Mouse (Mus musculus): ENCODE measurements at regions not wholly inside any gene's neighbourhood (a gene's known extent, or its start where the extent isn't known, plus 50 kb on each side); places are given as distances from the start of the nearest gene placed in this dataset.
A peak's percentile ranks its signal among the peaks of the same experiment; 100 is the strongest.

GRCm38 (mm10) chr11:38747549-38747948 lies 1511.8 kb upstream of the Tenm2 start:
- peak; percentile 6 for DNase-seq
- Histone ChIP-seq H3K4me1 (ENCODE audit: control insufficient read depth, insufficient read depth, low read length) (no peaks in the 10 kb centered on the region), H3K4me3 (replicated peaks; ENCODE audit: extremely low read depth, low read depth, low read length) (no peak overlapping the region)
- TF ChIP-seq POLR2A (IDR thresholded peaks at IDR 0.05; ENCODE audit: borderline replicate concordance, extremely low read depth, low read depth, low read length), result no peak
- no peak for TF ChIP-seq CTCF (IDR thresholded peaks at IDR 0.05; ENCODE audit: insufficient read depth, low read length)
- WGBS, result 37% methylated on average over 3 of the region's 3 CpGs

GRCm38 (mm10) chr11:38729101-38729500 lies 1493.3 kb upstream of the Tenm2 start:
- no peak for DNase-seq
- H3K4me3 ChIP-seq (replicated peaks; ENCODE audit: extremely low read depth, low read depth, low read length), result no peak overlapping the region
- WGBS, result 39% methylated on average over 2 of the region's 2 CpGs
- TF ChIP-seq POLR2A (IDR thresholded peaks at IDR 0.05; ENCODE audit: borderline replicate concordance, extremely low read depth, low read depth, low read length) (no peak), CTCF (IDR thresholded peaks at IDR 0.05; ENCODE audit: insufficient read depth, low read length) (no peak)
- no peaks in the 10 kb centered on the region for H3K4me1 ChIP-seq (ENCODE audit: control insufficient read depth, insufficient read depth, low read length)

DNA sequence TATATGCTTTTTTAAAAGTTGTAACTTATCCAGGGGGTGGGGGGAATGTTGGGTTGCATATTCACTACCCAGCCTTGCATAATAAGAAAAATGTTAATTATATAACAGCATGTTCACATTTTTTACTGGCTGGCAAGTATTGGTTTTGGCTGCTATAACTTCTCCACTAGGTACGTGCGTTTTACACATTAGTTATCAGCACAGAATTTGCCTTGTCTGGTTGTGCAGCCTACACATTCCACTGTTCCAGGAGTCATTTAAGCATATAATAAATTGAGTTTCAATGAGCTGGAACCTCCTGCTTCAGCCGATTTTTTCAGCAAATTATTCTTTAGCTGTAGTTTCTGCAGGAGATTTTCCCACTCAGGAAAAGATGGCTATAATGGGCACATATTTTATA lies 1479.9 kb upstream of the Tenm2 start:
- H3K4me3 ChIP-seq (replicated peaks; ENCODE audit: extremely low read depth, low read depth, low read length), result no peak overlapping the region

DNA sequence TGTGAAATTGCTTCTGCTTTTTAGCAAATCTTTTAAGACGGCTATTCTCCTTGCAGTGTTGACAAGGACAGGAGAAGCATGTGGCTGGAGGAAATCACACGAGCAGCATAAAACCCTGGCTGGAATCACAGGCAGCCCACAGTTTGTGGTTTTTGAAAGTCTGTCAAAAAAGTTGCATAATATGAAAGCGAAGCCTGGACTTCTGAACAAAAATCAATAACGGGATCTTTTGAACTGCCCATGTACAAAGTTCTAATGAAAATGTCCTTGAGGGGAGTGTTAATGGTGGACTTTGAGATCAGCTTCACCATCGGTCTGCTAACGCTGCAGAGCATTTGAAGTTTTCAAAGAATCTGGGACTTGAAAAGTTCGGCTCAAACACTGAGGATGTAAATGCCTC lies 1445.5 kb upstream of the Tenm2 start:
- WGBS, result 61% methylated on average over 7 of the region's 7 CpGs
- TF ChIP-seq POLR2A (IDR thresholded peaks at IDR 0.05; ENCODE audit: borderline replicate concordance, extremely low read depth, low read depth, low read length), result no peak
- Histone ChIP-seq H3K4me3 (replicated peaks; ENCODE audit: extremely low read depth, low read depth, low read length) (no peak overlapping the region), H3K4me1 (ENCODE audit: control insufficient read depth, insufficient read depth, low read length) (no peaks in the 10 kb centered on the region)
- DNase-seq, result no peak

More for the DNA sequence above, 1479.9 kb upstream of the Tenm2 start:
- no peak for TF ChIP-seq CTCF (IDR thresholded peaks at IDR 0.05; ENCODE audit: insufficient read depth, low read length)
- TF ChIP-seq POLR2A (IDR thresholded peaks at IDR 0.05; ENCODE audit: borderline replicate concordance, extremely low read depth, low read depth, low read length), result no peak
- 64% methylated on average over 3 of the region's 3 CpGs for WGBS
- DNase-seq, result no peak
- no peaks in the 10 kb centered on the region for H3K4me1 ChIP-seq (ENCODE audit: control insufficient read depth, insufficient read depth, low read length)

DNA sequence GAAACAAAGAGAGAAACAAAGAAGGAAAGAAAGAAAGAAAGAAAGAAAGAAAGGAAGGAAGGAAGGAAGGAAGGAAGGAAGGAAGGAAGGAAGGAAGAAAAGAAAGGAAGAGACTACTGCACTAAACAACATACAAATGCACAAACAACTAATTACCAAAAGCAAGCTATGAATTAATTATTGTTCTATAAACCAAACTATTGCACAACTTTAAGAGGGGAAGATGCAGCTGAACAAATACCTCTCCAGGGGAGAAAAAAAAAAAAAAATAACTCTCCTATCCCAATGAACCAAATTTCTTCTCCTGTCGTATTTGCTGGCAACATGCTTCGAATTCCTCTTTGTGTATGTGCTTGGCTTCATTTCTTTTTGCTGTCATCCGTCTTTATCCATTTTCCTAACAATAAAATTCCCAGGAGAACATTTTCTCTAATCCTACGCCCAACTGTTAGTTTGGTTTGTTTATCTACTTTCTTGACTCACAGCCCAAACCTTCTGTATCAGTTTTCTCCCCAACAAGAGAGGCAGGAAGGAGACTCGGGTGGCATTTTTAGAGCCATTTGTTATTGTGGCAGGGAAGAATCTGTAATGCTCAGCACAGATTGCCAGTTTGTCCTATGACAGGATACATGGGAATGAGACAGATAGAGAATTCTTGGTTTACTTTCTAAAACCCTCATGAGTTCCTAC lies 1437.7 kb upstream of the Tenm2 start:
- no peak overlapping the region for H3K4me3 ChIP-seq (replicated peaks; ENCODE audit: extremely low read depth, low read depth, low read length)
- H3K4me1 ChIP-seq (ENCODE audit: control insufficient read depth, insufficient read depth, low read length), result no peaks in the 10 kb centered on the region
- TF ChIP-seq CTCF (IDR thresholded peaks at IDR 0.05; ENCODE audit: insufficient read depth, low read length) (no peak), POLR2A (IDR thresholded peaks at IDR 0.05; ENCODE audit: borderline replicate concordance, extremely low read depth, low read depth, low read length) (no peak)
- WGBS, result 27% methylated on average over 5 of the region's 5 CpGs
- no peak for DNase-seq
